Mouse (Mus musculus) heart, adult 8-10 months (tissue): Measurements from ENCODE around the gene Bckdk. TPM values are rescaled to one million over a fixed set of nuclear protein-coding genes. Genes with fewer than 3 reads are reported as not detected.
"Not testable (repeated sequence)": the region's sequence is repeated elsewhere in the genome, so short reads cannot be mapped to it uniquely, and the experiment has no call there.

ENCODE experiments used
- DNase-seq: peaks from one replicate; pipeline ENCODE4 v3.0.0; 2022; ENCODE audit warnings: low spot score
- total RNA-seq, 4 experiments: library from RNA; stranded (reverse); gene quantifications; 2 replicates each; pipeline ENCODE4 v1.2.4; 2022

Gene Bckdk
- total RNA-seq, 4 experiments from 2014 or later, result 119 to 144 (median 142) TPM

- DNase-seq, result no peak
These were observed 26.8 kb downstream of the Bckdk start for GRCm38 (mm10) chr7:127930636-127931035.

GRCm38 (mm10) chr7:127931351-127932135, 27.7 kb downstream of the Bckdk start:
- DNase-seq, result no peak

GRCm38 (mm10) chr7:127932273-127933031, 28.6 kb downstream of the Bckdk start:
- no peak for DNase-seq

GRCm38 (mm10) chr7:127934075-127934474, 30.2 kb downstream of the Bckdk start:
- no peak for DNase-seq

GRCm38 (mm10) chr7:127935028-127935722, 31.3 kb downstream of the Bckdk start:
- DNase-seq, result peak; percentile 96

GRCm38 (mm10) chr7:127935748-127936159, 31.9 kb downstream of the Bckdk start:
- DNase-seq, result peak; percentile 21

- DNase-seq, result no peak
These were observed 32.5 kb downstream of the Bckdk start for GRCm38 (mm10) chr7:127936216-127936884.

GRCm38 (mm10) chr7:127942097-127942496, 38.2 kb downstream of the Bckdk start:
- DNase-seq, result not testable (repeated sequence)

GRCm38 (mm10) chr7:127944614-127945013, 40.7 kb downstream of the Bckdk start:
- DNase-seq, result no peak

- DNase-seq, result no peak
These were observed 42.7 kb downstream of the Bckdk start, which contains the start of gene Prss36 for GRCm38 (mm10) chr7:127946470-127947023. Gene Prss36, minus strand, starts transcription at chr7:127946725.

- no peak for DNase-seq
These were observed 49.1 kb downstream of the Bckdk start for GRCm38 (mm10) chr7:127952864-127953581.

- no peak for DNase-seq
These were observed 55.5 kb downstream of the Bckdk start for GRCm38 (mm10) chr7:127959364-127959763.

Other genes starting within 250 kb of the Bckdk start
- gene Bcl7c, start 195.1 kb upstream of the Bckdk start, total RNA-seq, result 10 to 100 TPM; 37.6 to 44.6 (median 41.4) TPM
- gene Ctf1, start 191.3 kb upstream of the Bckdk start, total RNA-seq, result 10 to 100 TPM in 3 of 4 experiments, 1 to 10 TPM in 1; 9.4 to 12.3 (median 10.2) TPM
- not detected for gene Ctf2, start 171.9 kb upstream of the Bckdk start, total RNA-seq
- 1 to 10 TPM; 1.9 to 4.9 (median 3.2) TPM for gene Fbxl19, start 159.5 kb upstream of the Bckdk start, total RNA-seq
- gene Orai3, start 134.3 kb upstream of the Bckdk start, total RNA-seq, result 10 to 100 TPM; 20.0 to 26.6 (median 24.7) TPM
- gene Setd1a, start 127.4 kb upstream of the Bckdk start, total RNA-seq, result 10 to 100 TPM; 15.4 to 23.1 (median 17.9) TPM
- gene Gm49388, start 118.5 kb upstream of the Bckdk start, total RNA-seq, result 1 to 10 TPM; 1.9 to 3.3 (median 2.7) TPM
- 10 to 100 TPM; 11.8 to 14.5 (median 12.7) TPM for gene Hsd3b7, start 103.5 kb upstream of the Bckdk start, total RNA-seq
- gene Stx4a, start 79.8 kb upstream of the Bckdk start, total RNA-seq, result 10 to 100 TPM; 61.9 to 68.0 (median 66.0) TPM
- under 1 TPM; 0.27 to 0.66 (median 0.51) TPM for gene Stx1b, start 79.5 kb upstream of the Bckdk start, total RNA-seq
- 10 to 100 TPM; 16.1 to 19.5 (median 17.9) TPM for gene Zfp646, start 27.9 kb upstream of the Bckdk start, total RNA-seq
- gene Zfp668, start 27.3 kb upstream of the Bckdk start, total RNA-seq, result 1 to 10 TPM; 3.8 to 4.7 (median 4.3) TPM
- gene Prss53, start 13.1 kb upstream of the Bckdk start, total RNA-seq, result 1 to 10 TPM in 1 of 4 experiments, under 1 TPM in 3; 0.29 to 1.6 (median 0.74) TPM
- under 1 TPM in 1 of 4 experiments, not detected in 3; 0.34 TPM for gene Gm21974, start 8.6 kb upstream of the Bckdk start, total RNA-seq
- gene Vkorc1, start 8.5 kb upstream of the Bckdk start, total RNA-seq, result 10 to 100 TPM; 14.2 to 19.1 (median 17.3) TPM
- 10 to 100 TPM; 13.6 to 16.8 (median 15.3) TPM for gene Kat8, start 8.4 kb downstream of the Bckdk start, total RNA-seq
- not detected for gene Prss8, start 26.0 kb downstream of the Bckdk start, total RNA-seq
- gene Prss36, start 42.6 kb downstream of the Bckdk start, total RNA-seq, result 10 to 100 TPM in 1 of 4 experiments, 1 to 10 TPM in 3; 8.7 to 10.4 (median 8.9) TPM
- gene Fus, start 63.4 kb downstream of the Bckdk start, total RNA-seq, result 100 to 1,000 TPM; 129 to 232 (median 187) TPM
- 10 to 100 TPM in 1 of 4 experiments, 1 to 10 TPM in 3; 5.4 to 11.0 (median 7.9) TPM for gene Pycard, start 89.8 kb downstream of the Bckdk start, total RNA-seq
- 100 to 1,000 TPM; 292 to 380 (median 338) TPM for gene Trim72, start 99.9 kb downstream of the Bckdk start, total RNA-seq
- gene Itgam, start 158.6 kb downstream of the Bckdk start, total RNA-seq, result 10 to 100 TPM in 1 of 4 experiments, 1 to 10 TPM in 3; 2.2 to 26.5 (median 3.1) TPM
- under 1 TPM in 1 of 4 experiments, not detected in 3; 0.09 TPM for gene Gm49368, start 158.6 kb downstream of the Bckdk start, total RNA-seq
- gene Itgax, start 225.5 kb downstream of the Bckdk start, total RNA-seq, result under 1 TPM; 0.16 to 0.41 (median 0.27) TPM